Mouse (Mus musculus): ENCODE measurements around the gene Gm4491.

GRCm38 (mm10) chr14:57101623-57102022 is 14.1 kb downstream of the Gm4491 start:
- no peak for TF ChIP-seq POLR2A (IDR thresholded peaks at IDR 0.05; ENCODE audit: control insufficient read depth, low read depth, low read length)
- no peak for TF ChIP-seq CTCF (IDR thresholded peaks at IDR 0.05; ENCODE audit: control insufficient read depth, insufficient read depth, insufficient replicate concordance, low read depth, low read length)

Measured in testis, adult 2 months (tissue).